Mouse (Mus musculus): Measurements from ENCODE around the gene Hnrnpr. TPM values are rescaled to one million over a fixed set of nuclear protein-coding genes. Genes with fewer than 3 reads are reported as not detected.

Gene Hnrnpr
- polyA plus RNA-seq, 1 experiment from 2014 or later, result 177 TPM

DNA sequence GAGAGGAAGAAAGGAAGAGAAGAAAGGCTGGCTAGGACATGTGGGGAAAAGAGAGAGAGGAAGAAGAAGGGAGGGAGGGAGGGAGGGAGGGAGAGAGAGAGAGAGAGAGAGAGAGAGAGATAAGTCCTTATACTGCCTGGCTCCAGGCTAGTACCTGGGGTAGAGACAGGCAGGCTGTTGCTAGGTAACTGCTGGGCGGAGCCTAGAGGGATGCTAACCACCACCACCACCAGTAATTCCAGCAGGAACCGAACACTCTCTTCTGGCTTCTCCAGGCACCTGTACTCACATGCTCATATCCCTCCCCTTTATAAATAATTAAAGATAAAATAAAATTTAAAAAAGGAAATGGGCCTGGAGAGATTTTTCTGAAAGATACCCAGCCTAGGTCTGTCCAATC, 27.0 kb upstream of the Hnrnpr start:
- H3K4me3 ChIP-seq (replicated peaks; ENCODE audit: low read length), result no peak overlapping the region
- peak; percentile 55 for DNase-seq (ENCODE audit: low spot score)
- peaks cover 7% of the 10 kb centered on the region for H3K27me3 ChIP-seq (ENCODE audit: control insufficient read depth, insufficient read depth, low read length)
- no peaks in the 10 kb centered on the region for H3K9me3 ChIP-seq (ENCODE audit: control insufficient read depth, low read length)
- H3K4me1 ChIP-seq (replicated peaks; ENCODE audit: control insufficient read depth, insufficient read depth, low read length), result peaks cover 30% of the 10 kb centered on the region
- no peak for ATAC-seq (ENCODE audit: low FRiP score)
- 16% methylated on average over 2 of the region's 2 CpGs for WGBS
- H3K9ac ChIP-seq, result peak overlapping the region; percentile 59; the same call in 1 of the 2 replicates
- peaks cover 15% of the 10 kb centered on the region for H3K36me3 ChIP-seq (replicated peaks; ENCODE audit: control insufficient read depth, insufficient read depth)
- peak overlapping the region; percentile 90 for H3K27ac ChIP-seq
- H3K4me2 ChIP-seq (replicated peaks), result peak overlapping the region; percentile 81; the same call in 1 of the 2 replicates

DNA sequence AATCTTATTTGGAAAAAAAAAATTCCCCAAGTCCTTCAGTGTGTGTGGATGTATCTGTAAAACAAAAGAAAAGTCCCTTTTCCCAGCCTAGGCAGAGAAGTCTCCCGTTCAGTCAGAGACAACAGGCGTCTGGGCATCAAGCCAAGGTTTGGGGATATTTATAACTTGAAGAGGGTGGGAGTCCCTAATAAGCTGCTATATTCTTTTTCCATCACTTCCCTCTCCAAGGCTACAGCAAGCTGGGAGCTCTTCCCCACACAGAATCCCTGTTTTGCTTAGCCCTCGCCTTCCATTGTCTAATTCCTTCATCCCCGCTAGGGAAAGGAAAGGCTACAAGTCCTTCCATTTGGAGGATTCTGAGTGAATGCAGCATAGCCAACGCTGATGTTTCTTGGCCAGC, 26.3 kb upstream of the Hnrnpr start, which contains the start of gene Zfp46:
Gene Zfp46 (plus strand): TSS at position 229 of the 400 bp plus-strand sequence.
- Histone ChIP-seq H3K4me2 (replicated peaks) (peak within 1 kb of the TSS; percentile 81), H3K27ac (peak within 1 kb of the TSS; percentile 90), H3K27me3 (ENCODE audit: control insufficient read depth, insufficient read depth, low read length) (peaks cover 12% of the 10 kb centered on the region), H3K9me3 (ENCODE audit: control insufficient read depth, low read length) (no peaks in the 10 kb centered on the region), H3K36me3 (replicated peaks; ENCODE audit: control insufficient read depth, insufficient read depth) (peaks cover 22% of the 10 kb centered on the region), H3K4me1 (replicated peaks; ENCODE audit: control insufficient read depth, insufficient read depth, low read length) (peaks cover 30% of the 10 kb centered on the region), H3K4me3 (replicated peaks; ENCODE audit: low read length) (peak within 1 kb of the TSS; percentile 57), H3K9ac (peak within 1 kb of the TSS; percentile 59)
- WGBS, result 17% methylated on average over 5 of the region's 5 CpGs
- peak; percentile 79 for DNase-seq (ENCODE audit: low spot score)
- ATAC-seq (ENCODE audit: low FRiP score), result no peak

DNA sequence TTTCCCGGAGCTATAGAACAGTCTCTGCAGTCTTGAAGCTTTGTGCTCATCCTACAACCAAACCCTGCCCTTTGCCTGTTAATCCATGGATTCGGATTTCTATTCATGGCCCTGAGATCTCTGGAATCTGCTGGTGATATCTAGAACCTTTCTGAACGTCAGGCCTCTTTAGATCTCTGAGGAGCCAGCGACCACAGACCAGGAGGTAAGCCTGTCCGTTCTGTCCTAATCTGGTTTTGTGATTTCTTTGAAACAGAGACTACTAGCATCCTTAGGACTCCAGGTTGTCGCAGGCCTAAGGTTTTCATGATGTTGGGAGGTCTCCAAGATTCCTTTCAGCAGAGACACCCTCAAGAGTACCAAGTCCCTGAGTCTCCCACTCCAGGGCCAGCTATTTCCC, 25.9 kb upstream of the Hnrnpr start:
- DNase-seq (ENCODE audit: low spot score) (no peak), ATAC-seq (ENCODE audit: low FRiP score) (no peak)
- Histone ChIP-seq H3K9me3 (ENCODE audit: control insufficient read depth, low read length) (no peaks in the 10 kb centered on the region), H3K27me3 (ENCODE audit: control insufficient read depth, insufficient read depth, low read length) (peaks cover 17% of the 10 kb centered on the region), H3K9ac (peak overlapping the region; percentile 59), H3K27ac (peak overlapping the region; percentile 90), H3K4me1 (replicated peaks; ENCODE audit: control insufficient read depth, insufficient read depth, low read length) (peaks cover 30% of the 10 kb centered on the region), H3K4me3 (replicated peaks; ENCODE audit: low read length) (peak overlapping the region; percentile 57), H3K4me2 (replicated peaks) (peak overlapping the region; percentile 81), H3K36me3 (replicated peaks; ENCODE audit: control insufficient read depth, insufficient read depth) (peaks cover 26% of the 10 kb centered on the region)
- WGBS, result 26% methylated on average over 6 of the region's 6 CpGs

DNA sequence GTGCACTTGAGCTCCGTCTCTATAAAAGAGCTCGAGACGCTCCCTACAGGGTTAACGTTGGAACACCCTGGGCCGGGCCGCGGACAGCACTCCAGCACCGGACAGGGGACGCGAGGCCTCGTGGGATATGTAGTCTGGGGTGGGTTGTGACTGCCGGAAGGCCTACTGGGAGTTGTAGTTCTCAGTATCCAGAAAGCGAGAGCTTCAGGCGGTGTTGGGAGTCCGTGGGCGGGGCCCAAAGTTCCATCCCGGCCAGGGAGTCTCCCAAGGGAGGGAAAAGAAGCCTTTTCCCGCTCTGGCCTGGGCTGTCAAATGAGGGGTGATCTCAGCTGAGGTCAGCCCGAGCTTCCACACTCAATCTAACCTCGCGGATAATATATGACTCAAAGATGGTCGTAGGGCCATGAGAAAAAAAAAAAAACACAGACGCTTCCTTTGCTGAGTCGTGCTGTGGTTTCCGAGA, 25.4 kb upstream of the Hnrnpr start:
- Histone ChIP-seq H3K4me1 (replicated peaks; ENCODE audit: control insufficient read depth, insufficient read depth, low read length) (peaks cover 34% of the 10 kb centered on the region), H3K9ac (peak overlapping the region; percentile 59), H3K4me3 (replicated peaks; ENCODE audit: low read length) (peak overlapping the region; percentile 57), H3K36me3 (replicated peaks; ENCODE audit: control insufficient read depth, insufficient read depth) (peaks cover 31% of the 10 kb centered on the region), H3K27ac (peak overlapping the region; percentile 90), H3K4me2 (replicated peaks) (peak overlapping the region; percentile 81), H3K27me3 (ENCODE audit: control insufficient read depth, insufficient read depth, low read length) (peaks cover 18% of the 10 kb centered on the region), H3K9me3 (ENCODE audit: control insufficient read depth, low read length) (no peaks in the 10 kb centered on the region)
- ATAC-seq (ENCODE audit: low FRiP score), result peak; percentile 94
- peak; percentile 93 for DNase-seq (ENCODE audit: low spot score)
- WGBS, result under 1% methylated on average over 25 of the region's 25 CpGs

DNA sequence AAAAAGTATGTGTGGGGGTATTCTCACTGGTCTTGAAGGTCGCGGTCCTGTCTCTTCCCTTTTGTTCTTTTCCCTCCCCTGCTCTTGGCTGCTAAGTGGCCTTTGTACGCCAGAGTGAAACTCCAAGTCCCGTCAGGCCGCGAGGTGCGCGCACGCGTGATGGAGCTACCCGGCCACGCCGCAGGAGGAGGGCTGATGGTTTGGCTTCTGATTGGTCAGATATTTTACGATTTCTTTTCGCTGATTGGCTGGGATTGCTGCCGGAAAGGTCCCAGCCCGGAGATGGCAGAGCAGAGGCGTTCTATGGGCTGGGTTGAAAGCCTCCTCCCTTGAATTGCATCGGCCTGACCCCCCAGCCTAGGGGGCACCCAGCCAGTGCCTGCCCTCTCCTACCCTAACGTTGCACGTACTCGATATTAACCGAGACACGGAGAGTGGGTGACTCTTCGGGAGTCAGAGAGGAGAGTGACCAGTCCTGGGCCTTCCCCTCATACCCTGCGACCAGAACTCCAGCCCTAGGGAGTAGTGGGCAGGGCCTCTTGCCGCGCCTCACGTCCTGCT, 24.9 kb upstream of the Hnrnpr start:
- Histone ChIP-seq H3K4me2 (replicated peaks) (peak overlapping the region; percentile 81), H3K9me3 (ENCODE audit: control insufficient read depth, low read length) (no peaks in the 10 kb centered on the region), H3K9ac (peak overlapping the region; percentile 70), H3K36me3 (replicated peaks; ENCODE audit: control insufficient read depth, insufficient read depth) (peaks cover 36% of the 10 kb centered on the region), H3K27ac (peak overlapping the region; percentile 90), H3K4me1 (replicated peaks; ENCODE audit: control insufficient read depth, insufficient read depth, low read length) (peaks cover 38% of the 10 kb centered on the region), H3K27me3 (ENCODE audit: control insufficient read depth, insufficient read depth, low read length) (peaks cover 18% of the 10 kb centered on the region), H3K4me3 (replicated peaks; ENCODE audit: low read length) (peak overlapping the region; percentile 57)
- DNase-seq (ENCODE audit: low spot score), result peak; percentile 97
- ATAC-seq (ENCODE audit: low FRiP score), result peak; percentile 90
- under 1% methylated on average over 29 of the region's 29 CpGs for WGBS

DNA sequence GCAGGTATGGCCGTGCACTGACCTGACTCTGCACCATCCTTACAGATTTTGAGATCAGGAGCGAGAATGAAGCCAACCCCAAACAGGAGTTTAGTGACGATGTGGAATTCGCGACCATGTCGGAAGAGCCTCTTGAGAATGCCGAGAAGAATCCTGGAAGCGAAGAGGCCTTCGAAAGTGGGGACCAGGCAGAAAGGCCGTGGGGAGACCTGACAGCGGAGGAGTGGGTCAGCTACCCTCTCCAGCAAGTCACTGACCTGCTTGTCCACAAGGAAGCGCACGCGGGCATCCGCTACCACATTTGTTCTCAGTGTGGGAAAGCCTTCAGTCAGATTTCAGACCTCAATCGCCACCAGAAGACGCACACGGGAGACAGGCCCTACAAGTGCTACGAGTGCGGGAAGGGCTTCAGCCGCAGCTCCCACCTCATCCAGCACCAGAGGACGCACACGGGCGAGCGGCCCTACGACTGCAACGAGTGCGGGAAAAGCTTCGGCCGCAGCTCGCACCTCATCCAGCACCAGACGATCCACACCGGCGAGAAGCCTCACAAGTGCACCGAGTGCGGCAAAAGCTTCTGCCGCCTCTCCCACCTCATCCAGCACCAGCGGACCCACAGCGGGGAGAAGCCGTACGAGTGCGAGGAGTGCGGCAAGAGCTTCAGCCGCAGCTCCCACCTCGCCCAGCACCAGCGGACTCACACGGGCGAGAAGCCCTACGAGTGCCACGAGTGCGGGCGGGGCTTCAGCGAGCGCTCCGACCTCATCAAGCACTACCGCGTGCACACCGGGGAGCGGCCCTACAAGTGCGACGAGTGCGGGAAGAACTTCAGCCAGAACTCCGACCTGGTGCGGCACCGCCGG, 20.6 kb upstream of the Hnrnpr start:
- H3K27ac ChIP-seq, result no peak overlapping the region
- H3K9ac ChIP-seq, result no peak overlapping the region
- peak overlapping the region; percentile 8; the same call in 1 of the 2 replicates for H3K4me2 ChIP-seq (replicated peaks)
- H3K27me3 ChIP-seq (ENCODE audit: control insufficient read depth, insufficient read depth, low read length), result peaks cover 18% of the 10 kb centered on the region
- H3K9me3 ChIP-seq (ENCODE audit: control insufficient read depth, low read length), result no peaks in the 10 kb centered on the region
- peaks cover 20% of the 10 kb centered on the region for H3K4me1 ChIP-seq (replicated peaks; ENCODE audit: control insufficient read depth, insufficient read depth, low read length)
- H3K36me3 ChIP-seq (replicated peaks; ENCODE audit: control insufficient read depth, insufficient read depth), result peaks cover 78% of the 10 kb centered on the region
- 26% methylated on average over 66 of the region's 66 CpGs for WGBS
- H3K4me3 ChIP-seq (replicated peaks; ENCODE audit: low read length), result no peak overlapping the region; the same call in 1 of the 2 replicates
- ATAC-seq (ENCODE audit: low FRiP score) (no peak), DNase-seq (ENCODE audit: low spot score) (no peak)

DNA sequence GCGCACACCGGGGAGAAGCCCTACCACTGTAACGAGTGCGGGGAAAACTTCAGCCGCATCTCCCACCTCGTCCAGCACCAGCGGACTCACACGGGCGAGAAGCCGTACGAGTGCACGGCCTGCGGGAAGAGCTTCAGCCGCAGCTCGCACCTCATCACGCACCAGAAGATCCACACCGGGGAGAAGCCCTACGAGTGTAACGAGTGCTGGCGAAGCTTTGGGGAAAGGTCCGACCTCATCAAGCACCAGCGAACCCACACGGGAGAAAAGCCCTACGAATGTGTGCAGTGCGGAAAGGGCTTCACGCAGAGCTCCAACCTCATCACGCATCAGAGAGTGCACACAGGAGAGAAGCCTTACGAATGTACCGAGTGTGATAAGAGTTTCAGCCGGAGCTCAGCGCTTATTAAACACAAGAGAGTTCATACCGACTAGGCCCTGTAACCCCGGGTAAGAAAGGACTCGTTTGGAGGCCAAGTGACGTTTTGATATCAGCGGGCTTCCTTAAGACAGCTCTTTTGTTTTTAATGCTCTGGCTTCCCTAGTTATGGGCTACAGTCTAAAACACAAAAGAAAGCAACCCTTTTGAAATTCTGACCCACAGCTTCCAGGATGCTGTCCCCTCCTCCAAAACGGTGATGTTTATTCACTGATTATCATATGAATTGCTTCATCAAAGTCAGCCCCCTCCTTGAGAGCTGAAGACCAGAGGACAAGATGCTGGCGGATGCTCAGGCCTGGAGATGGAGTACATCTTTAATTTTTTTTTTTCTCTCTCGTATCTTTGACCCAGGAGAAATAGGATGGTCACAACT, 19.8 kb upstream of the Hnrnpr start:
- no peak for DNase-seq (ENCODE audit: low spot score)
- WGBS, result 27% methylated on average over 39 of the region's 39 CpGs
- H3K9ac ChIP-seq, result no peak overlapping the region
- H3K4me3 ChIP-seq (replicated peaks; ENCODE audit: low read length), result no peak overlapping the region; the same call in 1 of the 2 replicates
- H3K9me3 ChIP-seq (ENCODE audit: control insufficient read depth, low read length), result no peaks in the 10 kb centered on the region
- H3K36me3 ChIP-seq (replicated peaks; ENCODE audit: control insufficient read depth, insufficient read depth), result peaks cover 86% of the 10 kb centered on the region
- peaks cover 18% of the 10 kb centered on the region for H3K27me3 ChIP-seq (ENCODE audit: control insufficient read depth, insufficient read depth, low read length)
- H3K4me2 ChIP-seq (replicated peaks), result peak overlapping the region; percentile 8; the same call in 1 of the 2 replicates
- peaks cover 20% of the 10 kb centered on the region for H3K4me1 ChIP-seq (replicated peaks; ENCODE audit: control insufficient read depth, insufficient read depth, low read length)
- ATAC-seq (ENCODE audit: low FRiP score), result no peak
- H3K27ac ChIP-seq, result no peak overlapping the region

DNA sequence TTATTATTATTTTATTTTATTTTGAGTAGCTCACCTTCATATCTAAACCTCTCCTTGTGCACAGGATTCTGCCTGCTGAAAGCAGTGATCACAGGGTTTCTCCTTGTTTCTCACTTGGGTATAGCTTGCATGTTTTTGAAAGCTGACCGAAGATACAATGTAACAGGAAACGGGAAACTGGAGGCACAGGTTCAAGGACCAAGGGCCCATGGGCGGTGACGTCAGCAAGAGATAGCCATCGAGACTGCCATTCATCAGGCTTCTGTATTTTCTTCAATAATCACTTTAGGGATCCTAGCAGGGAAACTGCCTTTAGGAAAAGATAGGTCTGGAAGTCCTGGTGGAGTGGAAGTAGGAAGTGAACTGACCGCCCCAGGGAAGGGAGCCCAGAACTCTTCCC, 19.1 kb upstream of the Hnrnpr start:
- Histone ChIP-seq H3K4me2 (replicated peaks) (no peak overlapping the region), H3K27ac (no peak overlapping the region), H3K27me3 (ENCODE audit: control insufficient read depth, insufficient read depth, low read length) (peaks cover 18% of the 10 kb centered on the region), H3K4me3 (replicated peaks; ENCODE audit: low read length) (no peak overlapping the region), H3K9me3 (ENCODE audit: control insufficient read depth, low read length) (no peaks in the 10 kb centered on the region), H3K9ac (no peak overlapping the region), H3K36me3 (replicated peaks; ENCODE audit: control insufficient read depth, insufficient read depth) (peaks cover 88% of the 10 kb centered on the region), H3K4me1 (replicated peaks; ENCODE audit: control insufficient read depth, insufficient read depth, low read length) (peaks cover 18% of the 10 kb centered on the region)
- WGBS, result 92% methylated on average over 6 of the region's 6 CpGs
- ATAC-seq (ENCODE audit: low FRiP score) (no peak), DNase-seq (ENCODE audit: low spot score) (no peak)

Measured in hindbrain, embryonic 14.5 days (tissue).